Mouse (Mus musculus): Measurements from ENCODE around the gene Stra8. TPM values are rescaled to one million over a fixed set of nuclear protein-coding genes. Genes with fewer than 3 reads are reported as not detected.

Stra8 gene
- total and polyA plus RNA-seq, 2 experiments from 2014 or later: not detected

- ATAC-seq (no peak), DNase-seq (ENCODE audit: low spot score) (no peak)
- 61% methylated on average over 12 of the region's 12 CpGs for WGBS
- Histone ChIP-seq H3K36me3 (ENCODE audit: insufficient read depth, low read length) (no peaks in the 10 kb centered on the region; the same call in 1 of the 2 replicates), H3K4me2 (ENCODE audit: low read depth, low read length) (peak overlapping the region; percentile 61; the same call in 1 of the 2 replicates), H3K4me1 (ENCODE audit: insufficient read depth, low read length) (peaks cover 11% of the 10 kb centered on the region), H3K27ac (peak overlapping the region; percentile 92; the same call in 1 of the 2 replicates), H3K4me3 (ENCODE audit: low read length) (no peak overlapping the region), H3K27me3 (ENCODE audit: insufficient read depth, low read length) (no peaks in the 10 kb centered on the region), H3K9ac (replicated peaks; ENCODE audit: low read length) (no peak overlapping the region), H3K9me3 (ENCODE audit: low read length) (no peaks in the 10 kb centered on the region)
- peak; percentile 35 for TF ChIP-seq CTCF (IDR thresholded peaks at IDR 0.05; ENCODE audit: low read depth)
Measured at GRCm38 (mm10) chr6:34875966-34876834, 43.8 kb upstream of the Stra8 start.

DNA sequence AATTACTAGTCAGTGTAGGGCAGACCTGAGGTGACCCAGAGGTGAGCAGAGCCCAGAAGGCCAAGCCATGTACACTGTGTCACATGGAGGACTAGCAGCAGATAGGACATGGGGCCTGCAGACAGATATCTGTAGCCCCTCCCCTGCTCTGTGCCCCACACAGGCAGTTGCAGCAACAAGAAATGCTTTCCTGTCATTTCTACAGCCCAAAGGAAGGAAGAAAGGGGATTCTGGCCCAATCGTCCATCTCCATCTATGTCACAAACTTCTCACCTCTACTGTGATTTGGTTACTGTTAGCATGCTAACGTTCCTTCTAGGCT is 43.2 kb upstream of the Stra8 start:
- Histone ChIP-seq H3K9me3 (ENCODE audit: low read length) (no peaks in the 10 kb centered on the region), H3K27ac (peak overlapping the region; percentile 92; the same call in 1 of the 2 replicates)
- WGBS: 49% methylated on average over 2 of the region's 2 CpGs

GRCm38 (mm10) chr6:34877509-34878321 is 42.2 kb upstream of the Stra8 start, which contains the start of gene Cyren:
Gene Cyren (minus strand): TSS chr6:34878060.
- H3K27me3 ChIP-seq (ENCODE audit: insufficient read depth, low read length): no peaks in the 10 kb centered on the region
- WGBS: under 1% methylated on average over 56 of the region's 56 CpGs
- no peaks in the 10 kb centered on the region for H3K9me3 ChIP-seq (ENCODE audit: low read length)
- peak within 1 kb of the TSS; percentile 92 for H3K27ac ChIP-seq
- ATAC-seq: peak; percentile 96
- H3K4me2 ChIP-seq (ENCODE audit: low read depth, low read length): peak within 1 kb of the TSS; percentile 61
- H3K4me1 ChIP-seq (ENCODE audit: insufficient read depth, low read length): peaks cover 11% of the 10 kb centered on the region
- peaks cover 8% of the 10 kb centered on the region for H3K36me3 ChIP-seq (ENCODE audit: insufficient read depth, low read length)
- H3K4me3 ChIP-seq (ENCODE audit: low read length): peak within 1 kb of the TSS; percentile 67
- peak; percentile 96 for DNase-seq (ENCODE audit: low spot score)
- H3K9ac ChIP-seq (replicated peaks; ENCODE audit: low read length): peak within 1 kb of the TSS; percentile 73
- peak; percentile 68 for TF ChIP-seq CTCF (IDR thresholded peaks at IDR 0.05; ENCODE audit: low read depth)

More for the DNA sequence above, 43.2 kb upstream of the Stra8 start:
- Histone ChIP-seq H3K4me2 (ENCODE audit: low read depth, low read length) (peak overlapping the region; percentile 61), H3K4me3 (ENCODE audit: low read length) (peak overlapping the region; percentile 67; the same call in 1 of the 2 replicates), H3K36me3 (ENCODE audit: insufficient read depth, low read length) (no peaks in the 10 kb centered on the region; the same call in 1 of the 2 replicates), H3K27me3 (ENCODE audit: insufficient read depth, low read length) (no peaks in the 10 kb centered on the region), H3K9ac (replicated peaks; ENCODE audit: low read length) (peak overlapping the region; percentile 73; the same call in 1 of the 2 replicates), H3K4me1 (ENCODE audit: insufficient read depth, low read length) (peaks cover 11% of the 10 kb centered on the region)
- ATAC-seq (no peak), DNase-seq (ENCODE audit: low spot score) (no peak)
- TF ChIP-seq CTCF (IDR thresholded peaks at IDR 0.05; ENCODE audit: low read depth): no peak

DNA sequence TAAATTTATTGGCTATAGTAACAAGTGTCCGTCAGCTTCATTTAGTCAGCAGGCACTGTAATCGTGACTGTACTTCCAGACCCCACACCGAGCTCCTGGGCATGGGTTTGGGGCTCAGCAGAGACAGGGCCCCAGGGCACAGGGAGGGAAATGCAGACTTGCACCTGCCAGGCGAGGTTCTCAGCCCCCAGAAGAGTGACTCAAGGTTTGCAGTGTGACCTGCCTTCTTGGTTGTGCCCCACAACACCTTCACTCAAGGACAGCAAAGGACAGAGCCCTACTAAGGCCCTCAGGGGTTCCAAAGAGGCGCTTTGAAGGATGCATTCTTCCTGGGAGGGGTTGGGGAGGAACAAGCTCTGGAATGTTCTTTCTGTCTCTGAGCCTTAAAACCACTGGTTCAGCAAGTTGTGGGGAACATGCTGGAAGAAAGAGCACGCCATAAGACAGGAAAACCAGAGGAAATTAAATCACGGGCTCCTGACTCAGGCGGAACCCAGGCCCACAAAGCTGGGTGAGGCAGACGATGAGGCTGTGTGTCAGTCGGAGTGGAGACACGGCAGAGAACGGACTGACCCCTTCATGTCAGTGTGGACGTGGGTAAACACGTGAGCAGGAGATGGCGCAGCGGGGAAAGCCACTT is 40.7 kb upstream of the Stra8 start:
- no peak for TF ChIP-seq CTCF (IDR thresholded peaks at IDR 0.05; ENCODE audit: low read depth)
- Histone ChIP-seq H3K9me3 (ENCODE audit: low read length) (no peaks in the 10 kb centered on the region), H3K36me3 (ENCODE audit: insufficient read depth, low read length) (peaks cover 15% of the 10 kb centered on the region), H3K4me3 (ENCODE audit: low read length) (no peak overlapping the region), H3K4me1 (ENCODE audit: insufficient read depth, low read length) (peaks cover 11% of the 10 kb centered on the region), H3K9ac (replicated peaks; ENCODE audit: low read length) (no peak overlapping the region), H3K27ac (0 out of 2 replicates have a peak overlapping the region, but pooled peaks have one; percentile 92), H3K27me3 (ENCODE audit: insufficient read depth, low read length) (no peaks in the 10 kb centered on the region), H3K4me2 (ENCODE audit: low read depth, low read length) (no peak overlapping the region)
- 88% methylated on average over 16 of the region's 16 CpGs for WGBS
- no peak for DNase-seq (ENCODE audit: low spot score)
- ATAC-seq: no peak

GRCm38 (mm10) chr6:34879911-34880475 is 40.0 kb upstream of the Stra8 start:
- H3K9me3 ChIP-seq (ENCODE audit: low read length): no peaks in the 10 kb centered on the region
- H3K9ac ChIP-seq (replicated peaks; ENCODE audit: low read length): no peak overlapping the region
- WGBS: 54% methylated on average over 6 of the region's 6 CpGs
- TF ChIP-seq CTCF (IDR thresholded peaks at IDR 0.05; ENCODE audit: low read depth): peak; percentile 66
- H3K27ac ChIP-seq: no peak overlapping the region
- H3K4me3 ChIP-seq (ENCODE audit: low read length): no peak overlapping the region
- DNase-seq (ENCODE audit: low spot score): peak; percentile 73
- no peaks in the 10 kb centered on the region for H3K27me3 ChIP-seq (ENCODE audit: insufficient read depth, low read length)
- peaks cover 11% of the 10 kb centered on the region for H3K4me1 ChIP-seq (ENCODE audit: insufficient read depth, low read length)
- H3K4me2 ChIP-seq (ENCODE audit: low read depth, low read length): no peak overlapping the region
- peaks cover 21% of the 10 kb centered on the region for H3K36me3 ChIP-seq (ENCODE audit: insufficient read depth, low read length)
- ATAC-seq: no peak

DNA sequence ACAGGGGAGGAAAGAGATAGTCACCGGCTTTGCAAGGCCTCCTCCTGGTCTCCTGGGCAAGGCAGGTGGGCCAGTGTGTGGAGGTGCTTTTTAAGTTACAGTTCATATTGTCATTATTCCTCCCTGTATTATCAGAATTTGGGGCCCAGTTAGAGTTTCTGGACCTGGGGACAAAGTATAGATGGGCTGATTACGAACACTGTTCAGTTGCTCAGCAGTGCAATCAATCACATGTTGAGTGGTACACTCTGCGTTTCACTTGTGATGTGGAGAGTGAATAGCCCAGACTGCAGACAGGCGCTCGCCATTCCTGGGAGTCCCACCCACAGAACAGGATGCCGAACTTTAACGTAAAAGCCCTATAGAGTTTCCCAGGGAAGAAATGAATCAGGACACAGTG is 35.2 kb upstream of the Stra8 start:
- H3K4me1 ChIP-seq (ENCODE audit: insufficient read depth, low read length): no peaks in the 10 kb centered on the region
- no peak overlapping the region for H3K4me3 ChIP-seq (ENCODE audit: low read length)
- no peak overlapping the region for H3K4me2 ChIP-seq (ENCODE audit: low read depth, low read length)
- DNase-seq (ENCODE audit: low spot score) (no peak), ATAC-seq (no peak)
- 90% methylated on average over 7 of the region's 7 CpGs for WGBS
- H3K36me3 ChIP-seq (ENCODE audit: insufficient read depth, low read length): peaks cover 40% of the 10 kb centered on the region
- no peak for TF ChIP-seq CTCF (IDR thresholded peaks at IDR 0.05; ENCODE audit: low read depth)
- H3K27me3 ChIP-seq (ENCODE audit: insufficient read depth, low read length): no peaks in the 10 kb centered on the region
- H3K27ac ChIP-seq: no peak overlapping the region
- no peaks in the 10 kb centered on the region for H3K9me3 ChIP-seq (ENCODE audit: low read length)
- H3K9ac ChIP-seq (replicated peaks; ENCODE audit: low read length): no peak overlapping the region
